Mouse (Mus musculus): ENCODE measurements around the gene Sst. TPM values are rescaled to one million over a fixed set of nuclear protein-coding genes. Genes with fewer than 3 reads are reported as not detected.

Sst gene
- polyA plus RNA-seq (2012; fragmentation: generic; extraction: Trizol) = not detected

- Histone ChIP-seq H3K79me2 (ENCODE audit: control insufficient read depth, insufficient read depth) (no peaks in the 10 kb centered on the region), H3K4me2 (ENCODE audit: low read depth) (no peak within 1 kb of the TSS), H3K27me3 (ENCODE audit: control insufficient read depth, insufficient read depth, insufficient read length) (peaks cover 12% of the 10 kb centered on the region), H3ac (ENCODE audit: control insufficient read depth, insufficient read length) (no peak within 1 kb of the TSS), H3K4me3 (no peak within 1 kb of the TSS), H3K36me3 (ENCODE audit: control insufficient read depth, insufficient read depth) (no peaks in the 10 kb centered on the region)
- TF ChIP-seq MAX (IDR thresholded peaks at IDR 0.05; ENCODE audit: low read depth) (no peak), MYOG (IDR thresholded peaks at IDR 0.05; ENCODE audit: control insufficient read depth in 1 of 3, insufficient read depth in 1 of 3, insufficient read length in 2 of 3, low read depth in 2 of 3) (no peak), TCF3 (IDR thresholded peaks at IDR 0.05; ENCODE audit: insufficient read length, low read depth) (no peak), REST (IDR thresholded peaks at IDR 0.05; ENCODE audit: insufficient read depth, insufficient read length) (no peak), CEBPB (IDR thresholded peaks at IDR 0.05; ENCODE audit: insufficient read depth, poor library complexity, severe bottlenecking) (no peak), MYOD1 (IDR thresholded peaks at IDR 0.05; ENCODE audit: control insufficient read depth in 1 of 3, insufficient read length in 2 of 3, low read depth in 2 of 3) (no peak), USF1 (IDR thresholded peaks at IDR 0.05; ENCODE audit: low read depth) (no peak), E2F4 (IDR thresholded peaks at IDR 0.05; ENCODE audit: insufficient read depth) (no peak), TCF12 (IDR thresholded peaks at IDR 0.05; ENCODE audit: insufficient read depth, poor library complexity, severe bottlenecking) (no peak), POLR2AphosphoS2 (IDR thresholded peaks at IDR 0.05; ENCODE audit: insufficient read length, low read depth) (no peak), SRF (IDR thresholded peaks at IDR 0.05; ENCODE audit: control insufficient read depth, insufficient read length, low read depth) (no peak), POLR2A (IDR thresholded peaks at IDR 0.05; ENCODE audit: insufficient read length, low read depth) (no peak)
Observed at GRCm38 (mm10) chr16:23890636-23891035, at the start of gene Sst. Gene Sst (minus strand): TSS chr16:23890958.

- Histone ChIP-seq H3ac (ENCODE audit: control insufficient read depth, insufficient read length) (no peak overlapping the region), H3K4me2 (ENCODE audit: low read depth) (no peak overlapping the region), H3K4me3 (no peak overlapping the region)
Observed at GRCm38 (mm10) chr16:23934397-23934796, 43.6 kb upstream of the Sst start.

GRCm38 (mm10) chr16:23932294-23932693 lies 41.5 kb upstream of the Sst start, which contains the start of gene Rtp2:
Gene Rtp2 (minus strand): TSS chr16:23932394.
- no peak within 1 kb of the TSS for H3K4me3 ChIP-seq

More at GRCm38 (mm10) chr16:23934397-23934796, 43.6 kb upstream of the Sst start:
- TF ChIP-seq MYOD1 (IDR thresholded peaks at IDR 0.05; ENCODE audit: control insufficient read depth in 1 of 3, insufficient read length in 2 of 3, low read depth in 2 of 3) = no peak
- no peak for TF ChIP-seq USF1 (IDR thresholded peaks at IDR 0.05; ENCODE audit: low read depth)
- Histone ChIP-seq H3K27me3 (ENCODE audit: control insufficient read depth, insufficient read depth, insufficient read length) (peaks cover 7% of the 10 kb centered on the region), H3K79me2 (ENCODE audit: control insufficient read depth, insufficient read depth) (no peaks in the 10 kb centered on the region), H3K36me3 (ENCODE audit: control insufficient read depth, insufficient read depth) (no peaks in the 10 kb centered on the region)

GRCm38 (mm10) chr16:23931275-23931674 lies 40.5 kb upstream of the Sst start:
- no peaks in the 10 kb centered on the region for H3K36me3 ChIP-seq (ENCODE audit: control insufficient read depth, insufficient read depth)
- TF ChIP-seq CEBPB (IDR thresholded peaks at IDR 0.05; ENCODE audit: insufficient read depth, poor library complexity, severe bottlenecking) (no peak), MYOG (IDR thresholded peaks at IDR 0.05; ENCODE audit: control insufficient read depth in 1 of 3, insufficient read depth in 1 of 3, insufficient read length in 2 of 3, low read depth in 2 of 3) (no peak), SRF (IDR thresholded peaks at IDR 0.05; ENCODE audit: control insufficient read depth, insufficient read length, low read depth) (no peak), MAX (IDR thresholded peaks at IDR 0.05; ENCODE audit: low read depth) (no peak)
- H3K27me3 ChIP-seq (ENCODE audit: control insufficient read depth, insufficient read depth, insufficient read length) = peaks cover 13% of the 10 kb centered on the region
- H3K4me3 ChIP-seq = no peak overlapping the region
- H3K4me2 ChIP-seq (ENCODE audit: low read depth) = no peak overlapping the region
- no peak overlapping the region for H3ac ChIP-seq (ENCODE audit: control insufficient read depth, insufficient read length)
- no peaks in the 10 kb centered on the region for H3K79me2 ChIP-seq (ENCODE audit: control insufficient read depth, insufficient read depth)

More at GRCm38 (mm10) chr16:23932294-23932693, 41.5 kb upstream of the Sst start, which contains the start of gene Rtp2:
- H3K36me3 ChIP-seq (ENCODE audit: control insufficient read depth, insufficient read depth) = no peaks in the 10 kb centered on the region
- H3K27me3 ChIP-seq (ENCODE audit: control insufficient read depth, insufficient read depth, insufficient read length) = peaks cover 9% of the 10 kb centered on the region
- no peaks in the 10 kb centered on the region for H3K79me2 ChIP-seq (ENCODE audit: control insufficient read depth, insufficient read depth)
- no peak for TF ChIP-seq MYOG (IDR thresholded peaks at IDR 0.05; ENCODE audit: control insufficient read depth in 1 of 3, insufficient read depth in 1 of 3, insufficient read length in 2 of 3, low read depth in 2 of 3)
- no peak for TF ChIP-seq REST (IDR thresholded peaks at IDR 0.05; ENCODE audit: insufficient read depth, insufficient read length)
- no peak for TF ChIP-seq E2F4 (IDR thresholded peaks at IDR 0.05; ENCODE audit: insufficient read depth)
- no peak for TF ChIP-seq CEBPB (IDR thresholded peaks at IDR 0.05; ENCODE audit: insufficient read depth, poor library complexity, severe bottlenecking)
- TF ChIP-seq SRF (IDR thresholded peaks at IDR 0.05; ENCODE audit: control insufficient read depth, insufficient read length, low read depth) = no peak
- no peak for TF ChIP-seq POLR2AphosphoS2 (IDR thresholded peaks at IDR 0.05; ENCODE audit: insufficient read length, low read depth)
- TF ChIP-seq TCF3 (IDR thresholded peaks at IDR 0.05; ENCODE audit: insufficient read length, low read depth) = no peak
- no peak for TF ChIP-seq MYOD1 (IDR thresholded peaks at IDR 0.05; ENCODE audit: control insufficient read depth in 1 of 3, insufficient read length in 2 of 3, low read depth in 2 of 3)
- no peak for TF ChIP-seq TCF12 (IDR thresholded peaks at IDR 0.05; ENCODE audit: insufficient read depth, poor library complexity, severe bottlenecking)
- TF ChIP-seq MAX (IDR thresholded peaks at IDR 0.05; ENCODE audit: low read depth) = no peak
- TF ChIP-seq USF1 (IDR thresholded peaks at IDR 0.05; ENCODE audit: low read depth) = no peak
- TF ChIP-seq POLR2A (IDR thresholded peaks at IDR 0.05; ENCODE audit: insufficient read length, low read depth) = no peak
- H3K4me2 ChIP-seq (ENCODE audit: low read depth) = no peak within 1 kb of the TSS
- no peak within 1 kb of the TSS for H3ac ChIP-seq (ENCODE audit: control insufficient read depth, insufficient read length)

GRCm38 (mm10) chr16:23930426-23931073 lies 39.8 kb upstream of the Sst start:
- Histone ChIP-seq H3K36me3 (ENCODE audit: control insufficient read depth, insufficient read depth) (no peaks in the 10 kb centered on the region), H3K4me2 (ENCODE audit: low read depth) (no peak overlapping the region), H3K79me2 (ENCODE audit: control insufficient read depth, insufficient read depth) (no peaks in the 10 kb centered on the region), H3K4me3 (no peak overlapping the region), H3K27me3 (ENCODE audit: control insufficient read depth, insufficient read depth, insufficient read length) (peaks cover 13% of the 10 kb centered on the region), H3ac (ENCODE audit: control insufficient read depth, insufficient read length) (no peak overlapping the region)
- no peak for TF ChIP-seq E2F4 (IDR thresholded peaks at IDR 0.05; ENCODE audit: insufficient read depth)
- no peak for TF ChIP-seq MYOG (IDR thresholded peaks at IDR 0.05; ENCODE audit: control insufficient read depth in 1 of 3, insufficient read depth in 1 of 3, insufficient read length in 2 of 3, low read depth in 2 of 3)
- no peak for TF ChIP-seq SRF (IDR thresholded peaks at IDR 0.05; ENCODE audit: control insufficient read depth, insufficient read length, low read depth)
- TF ChIP-seq TCF3 (IDR thresholded peaks at IDR 0.05; ENCODE audit: insufficient read length, low read depth) = no peak
- no peak for TF ChIP-seq POLR2A (IDR thresholded peaks at IDR 0.05; ENCODE audit: insufficient read length, low read depth)
- TF ChIP-seq REST (IDR thresholded peaks at IDR 0.05; ENCODE audit: insufficient read depth, insufficient read length) = no peak
- TF ChIP-seq MAX (IDR thresholded peaks at IDR 0.05; ENCODE audit: low read depth) = no peak
- TF ChIP-seq POLR2AphosphoS2 (IDR thresholded peaks at IDR 0.05; ENCODE audit: insufficient read length, low read depth) = no peak
- no peak for TF ChIP-seq TCF12 (IDR thresholded peaks at IDR 0.05; ENCODE audit: insufficient read depth, poor library complexity, severe bottlenecking)
- no peak for TF ChIP-seq CEBPB (IDR thresholded peaks at IDR 0.05; ENCODE audit: insufficient read depth, poor library complexity, severe bottlenecking)
- TF ChIP-seq USF1 (IDR thresholded peaks at IDR 0.05; ENCODE audit: low read depth) = no peak
- TF ChIP-seq MYOD1 (IDR thresholded peaks at IDR 0.05; ENCODE audit: control insufficient read depth in 1 of 3, insufficient read length in 2 of 3, low read depth in 2 of 3) = no peak
